Mouse (Mus musculus) cerebellum, adult 9-10 months (tissue): ENCODE data around the gene Spns3.

Experiments
- DNase-seq: peaks from one replicate; pipeline ENCODE4 v3.0.0; 2022

Spns3 gene

DNA sequence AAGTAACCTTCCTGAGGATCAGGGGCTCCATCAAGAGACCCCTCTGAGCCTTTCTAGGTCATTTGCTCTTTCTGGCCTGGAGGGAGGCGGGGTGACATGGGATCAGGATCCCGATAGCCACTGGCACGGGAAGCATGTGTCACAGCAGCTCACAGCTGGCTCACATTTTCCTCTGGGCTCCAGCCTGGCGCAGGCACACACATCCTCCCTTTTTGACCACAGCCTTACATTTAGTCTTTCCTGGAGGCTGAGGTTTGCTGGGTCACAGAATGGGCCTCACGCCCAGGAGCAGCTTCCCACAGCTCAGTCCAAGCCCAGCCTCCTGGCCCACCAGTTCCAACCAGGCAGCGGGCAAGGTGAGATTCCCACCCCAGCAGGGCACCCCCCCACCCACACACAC is 72.1 kb downstream of the Spns3 start:
- DNase-seq: no peak

DNA sequence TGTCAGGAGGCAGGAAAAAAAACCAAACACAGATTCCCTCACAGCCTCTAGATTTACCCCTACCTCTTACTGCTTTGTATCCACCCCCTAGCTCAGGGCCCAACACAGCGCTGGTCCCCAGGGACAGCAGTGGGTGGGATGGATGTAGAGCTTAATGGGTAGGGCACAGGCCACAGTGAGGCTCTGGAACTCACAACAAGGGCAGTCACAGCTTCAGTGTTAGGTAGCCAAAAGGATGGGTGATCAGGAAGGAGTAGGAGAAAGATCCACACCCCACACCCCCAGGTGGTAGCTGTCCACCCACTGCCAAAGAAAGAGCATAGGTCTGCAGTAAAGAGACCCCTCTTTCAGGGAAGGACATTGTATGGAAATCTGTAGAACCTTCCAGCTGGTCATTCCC is 72.7 kb downstream of the Spns3 start:
- no peak for DNase-seq

DNA sequence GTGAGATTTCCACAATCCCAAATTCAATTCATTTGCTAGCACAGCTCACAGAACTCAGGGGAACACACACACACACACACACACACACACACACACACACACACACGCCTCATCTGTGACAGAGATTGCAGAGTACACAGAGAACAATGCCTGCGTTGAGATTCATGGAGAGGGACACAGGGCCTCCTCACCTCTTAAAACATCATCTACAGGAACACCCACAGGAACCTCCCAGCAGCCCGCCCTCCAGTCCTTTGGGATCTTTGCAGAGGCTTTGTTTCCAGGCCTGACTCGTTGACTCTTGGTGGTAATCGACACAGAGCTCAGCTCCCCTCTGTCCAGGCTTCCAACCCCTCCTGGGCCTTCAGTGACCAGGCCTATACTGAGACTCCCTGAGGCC is 73.1 kb downstream of the Spns3 start:
- no peak for DNase-seq

DNA sequence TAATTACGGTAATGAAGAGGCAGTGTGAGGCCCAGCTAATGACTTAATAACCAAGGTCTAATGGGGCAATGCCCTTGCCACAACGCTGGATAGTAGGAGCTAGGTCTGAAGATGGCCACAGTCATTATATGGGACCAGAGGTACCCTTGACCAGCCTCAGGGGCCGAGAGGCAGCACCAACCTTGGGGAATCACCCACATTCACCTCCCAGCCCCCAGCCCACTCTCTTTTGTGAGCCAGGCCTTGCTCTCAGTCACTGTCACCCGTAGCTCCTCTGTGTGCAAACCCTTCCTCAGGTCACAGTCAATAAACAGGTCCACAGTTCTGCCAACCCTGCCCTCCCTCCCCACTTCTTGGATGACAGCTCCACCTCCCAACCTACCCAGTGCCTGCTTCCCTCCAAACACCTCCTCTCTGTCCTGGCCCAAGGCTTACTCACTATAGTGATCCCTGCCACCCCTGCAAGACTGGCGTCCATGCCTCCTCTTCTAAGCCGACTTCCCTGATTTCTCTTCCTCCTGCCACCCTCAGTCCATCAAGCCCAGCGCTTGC is 74.2 kb downstream of the Spns3 start:
- no peak for DNase-seq

DNA sequence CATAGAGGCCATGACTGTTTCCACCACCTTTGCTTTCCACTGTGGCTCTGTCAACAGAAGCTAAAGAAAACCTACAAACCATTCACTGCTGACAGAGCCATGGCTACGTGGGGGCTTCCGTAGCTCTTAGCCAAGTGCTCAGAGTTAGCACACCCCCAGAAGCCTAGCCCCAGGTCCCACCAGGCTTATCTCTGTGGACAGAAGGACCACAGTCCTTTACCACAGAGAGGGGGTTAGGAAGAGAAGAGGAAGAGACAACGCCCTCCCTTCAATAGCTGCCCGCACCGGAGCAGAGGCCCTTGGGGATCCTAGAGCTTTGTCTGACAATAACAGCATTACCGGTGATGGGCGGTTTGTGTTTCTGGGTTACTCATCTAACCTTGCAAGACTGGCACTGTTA is 74.9 kb downstream of the Spns3 start:
- no peak for DNase-seq

DNA sequence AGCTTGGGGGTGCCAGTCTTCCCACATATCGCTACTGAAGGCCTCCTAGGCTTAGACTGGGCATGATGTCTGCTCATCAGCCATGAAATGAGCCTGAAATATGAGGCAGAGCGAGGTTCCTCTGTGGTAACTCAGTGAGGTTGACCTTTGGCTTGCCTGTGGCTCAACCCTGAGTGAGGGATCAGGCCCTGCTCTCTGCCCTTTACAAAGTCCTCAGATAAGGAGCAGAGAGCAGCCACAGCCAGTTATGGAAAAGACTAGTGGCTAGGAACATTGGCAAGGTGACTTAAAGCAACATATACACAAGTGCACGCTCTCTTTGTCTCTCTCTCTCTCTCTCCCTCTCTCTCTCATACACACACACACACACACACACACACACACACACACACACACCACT is 75.4 kb downstream of the Spns3 start:
- DNase-seq: no peak

DNA sequence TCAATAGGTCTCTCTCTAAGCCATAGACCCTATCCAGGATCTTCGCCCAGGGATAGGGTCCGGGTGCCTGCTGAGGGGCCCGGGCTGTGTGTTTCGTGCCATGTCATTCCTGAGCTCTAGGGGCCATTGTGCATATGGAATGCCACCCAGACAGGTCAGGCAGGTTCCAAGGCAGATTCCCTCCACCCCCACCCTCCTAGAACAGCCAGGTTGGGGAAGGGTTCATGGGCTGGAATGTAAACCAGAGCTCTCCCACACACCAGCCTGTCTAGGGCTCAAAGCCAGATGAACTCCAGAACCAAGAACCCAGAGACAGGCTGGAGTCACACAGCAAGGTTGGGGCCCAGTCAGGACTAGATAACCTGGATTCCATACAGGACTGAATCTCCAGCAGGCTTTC is 76.8 kb downstream of the Spns3 start:
- DNase-seq: no peak

DNA sequence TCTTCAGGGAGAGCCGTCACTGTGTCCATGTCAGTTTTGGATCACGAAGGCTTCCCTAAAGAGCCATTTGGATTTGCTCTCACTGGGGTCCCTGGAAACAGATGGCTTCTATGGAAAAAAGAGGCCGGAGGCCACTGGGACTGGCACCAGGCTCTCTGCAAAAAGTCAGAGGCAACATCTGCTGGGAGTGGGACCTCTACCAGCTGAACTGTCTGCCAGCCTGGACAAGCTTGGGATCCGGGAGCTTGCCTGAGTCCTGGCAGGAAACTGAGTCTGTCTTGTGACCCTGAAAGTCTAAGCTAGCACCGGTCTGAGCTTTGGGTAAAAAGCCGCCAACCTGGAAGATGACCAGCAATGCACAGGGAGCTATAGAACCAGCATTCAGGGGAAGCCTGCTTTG is 78.9 kb downstream of the Spns3 start:
- no peak for DNase-seq

DNA sequence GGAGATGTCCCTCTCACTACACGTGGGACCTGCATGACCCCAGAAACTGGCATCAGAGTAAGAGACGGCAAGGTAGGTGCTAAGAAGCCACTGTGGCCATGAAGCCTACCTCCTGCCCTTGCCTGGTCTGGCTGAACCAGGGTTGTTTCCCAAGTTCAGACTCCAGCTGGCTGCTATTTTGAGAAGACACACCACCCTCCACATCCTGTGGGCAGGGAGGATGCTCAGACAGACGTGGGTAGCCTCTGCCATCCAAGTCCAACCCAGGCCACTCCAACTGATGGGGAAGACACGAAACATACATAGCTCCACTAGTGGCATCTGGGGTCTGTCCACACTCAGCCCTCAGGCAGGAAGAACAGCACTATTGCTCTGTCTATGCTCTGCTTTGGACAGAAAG is 80.3 kb downstream of the Spns3 start:
- DNase-seq: no peak

DNA sequence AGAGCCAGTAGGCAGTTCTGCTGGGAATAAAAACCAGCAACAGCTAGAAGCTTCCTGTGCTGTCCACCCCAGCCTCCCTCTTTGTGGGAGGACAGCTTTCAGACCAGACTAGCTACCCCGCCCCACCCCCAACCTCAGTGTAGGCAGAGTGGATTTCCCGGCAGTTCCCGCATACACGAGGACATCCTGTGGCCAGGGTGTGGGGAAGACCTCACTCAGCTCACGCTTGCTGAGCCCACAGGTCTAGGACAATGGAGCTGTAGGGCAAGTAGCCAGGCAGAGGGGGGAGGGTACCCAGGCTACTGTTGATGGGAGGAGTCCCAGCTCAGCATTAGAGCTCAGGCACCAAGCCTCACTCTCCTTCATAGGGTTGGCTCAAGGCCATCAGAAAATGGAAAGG is 81.1 kb downstream of the Spns3 start:
- DNase-seq: no peak

DNA sequence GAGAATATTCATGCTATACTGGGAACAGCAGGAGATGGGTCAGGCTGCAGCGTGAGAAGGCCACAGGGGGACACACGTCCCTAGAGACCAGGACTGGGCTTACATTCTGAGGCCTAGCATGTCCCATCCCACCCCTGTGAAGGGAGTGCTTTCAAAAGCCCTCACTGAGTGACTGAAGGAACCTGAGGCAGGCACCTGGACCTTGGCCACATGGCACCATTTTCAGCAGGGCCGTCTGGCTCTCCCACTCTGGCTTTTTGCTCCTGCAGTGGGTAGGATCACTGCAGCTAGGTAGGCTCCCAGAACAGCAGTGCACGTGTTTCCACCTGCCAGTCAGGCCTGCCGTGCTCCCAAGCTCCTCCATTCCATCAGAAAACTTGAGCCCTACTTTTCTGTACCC is 81.8 kb downstream of the Spns3 start:
- no peak for DNase-seq

DNA sequence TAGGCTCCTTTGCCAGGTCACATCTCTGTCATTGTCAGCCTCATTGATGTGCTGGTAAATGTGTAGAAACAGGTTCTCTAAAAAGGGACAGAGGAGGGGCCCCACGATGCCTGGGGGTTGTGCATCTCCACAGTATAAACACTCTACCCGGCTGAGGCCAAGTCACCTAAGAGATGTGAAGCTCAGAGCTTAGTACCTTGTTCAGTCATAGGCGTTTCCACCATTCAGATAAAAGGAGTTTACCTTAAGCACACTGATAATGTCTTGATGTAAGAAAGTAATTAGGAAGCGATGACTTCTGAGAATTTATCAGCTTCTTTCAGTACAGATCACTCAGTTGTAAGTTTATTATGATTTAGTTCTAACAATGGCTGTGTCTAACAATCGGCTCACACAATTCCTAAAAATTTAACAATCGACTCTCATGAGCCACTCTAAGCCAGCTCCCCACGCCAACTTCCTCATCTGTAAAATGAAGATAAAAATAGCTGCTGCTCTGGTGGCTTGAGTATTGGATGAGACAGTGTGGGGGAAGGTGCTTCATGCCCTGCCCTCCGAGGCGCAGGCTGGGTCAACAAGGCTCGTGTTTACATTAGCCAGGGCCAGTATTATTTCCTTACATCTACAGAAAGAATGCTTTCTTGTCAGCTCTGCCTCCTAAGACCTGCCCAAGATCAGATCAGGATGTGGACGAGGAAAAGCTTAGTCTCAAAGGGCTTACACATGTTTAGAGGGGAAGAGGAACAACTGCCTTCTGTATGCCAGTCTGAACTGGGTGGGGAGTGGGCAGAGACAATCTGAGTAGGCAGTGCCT is 83.4 kb downstream of the Spns3 start:
- no peak for DNase-seq

DNA sequence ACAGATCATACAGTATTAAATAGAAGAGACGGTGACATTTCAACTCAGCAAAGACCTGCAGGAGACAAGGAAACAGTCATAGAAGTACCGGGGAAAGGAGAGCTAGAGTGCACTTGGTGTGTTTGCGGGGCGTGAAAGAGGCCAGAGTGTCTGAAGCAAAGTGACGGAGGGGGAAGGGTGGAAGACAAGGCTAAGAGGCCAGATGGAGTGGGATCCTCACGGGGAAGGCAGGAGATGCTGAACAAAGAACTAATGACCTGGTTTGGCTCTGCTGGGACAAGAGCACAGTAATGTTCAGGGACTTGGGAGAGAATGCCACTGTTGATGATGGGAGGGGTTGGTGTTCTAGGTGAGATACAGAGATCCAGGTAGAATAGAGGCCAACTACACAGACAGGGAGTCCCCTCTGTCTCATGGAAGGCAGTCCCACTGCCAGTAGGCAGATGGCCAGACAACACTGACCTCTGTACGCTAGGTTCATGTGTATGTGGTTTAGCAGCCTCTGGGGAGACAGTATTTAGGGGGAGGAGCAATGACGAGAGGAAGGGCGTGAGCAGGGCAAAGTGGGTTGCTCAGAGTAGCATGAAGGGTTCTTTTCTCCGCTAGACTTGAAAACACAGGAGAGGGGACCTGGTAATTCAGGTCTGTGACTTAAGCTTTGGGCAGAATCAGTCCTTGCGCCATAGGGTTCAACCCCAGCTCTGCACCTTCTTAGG is 84.2 kb downstream of the Spns3 start:
- DNase-seq: no peak

DNA sequence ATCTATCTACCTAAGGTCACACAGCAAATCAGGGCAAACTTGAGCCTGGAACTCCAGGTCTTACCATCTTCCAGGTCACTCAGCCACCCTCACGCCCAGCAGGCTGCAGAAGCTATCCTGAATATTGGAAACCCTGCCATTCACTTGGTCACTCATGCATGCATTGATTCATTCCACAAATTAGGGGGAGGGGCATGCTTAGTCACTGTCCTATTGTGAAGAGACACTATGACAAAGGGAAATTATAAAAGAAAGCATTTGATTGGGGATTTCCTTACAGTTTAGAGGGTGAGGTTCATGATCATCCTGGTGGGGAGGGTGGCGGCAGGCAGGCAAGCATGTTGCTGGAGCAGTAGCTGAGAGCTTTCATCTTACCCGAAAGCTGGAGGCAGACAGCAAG is 85.5 kb downstream of the Spns3 start:
- no peak for DNase-seq

DNA sequence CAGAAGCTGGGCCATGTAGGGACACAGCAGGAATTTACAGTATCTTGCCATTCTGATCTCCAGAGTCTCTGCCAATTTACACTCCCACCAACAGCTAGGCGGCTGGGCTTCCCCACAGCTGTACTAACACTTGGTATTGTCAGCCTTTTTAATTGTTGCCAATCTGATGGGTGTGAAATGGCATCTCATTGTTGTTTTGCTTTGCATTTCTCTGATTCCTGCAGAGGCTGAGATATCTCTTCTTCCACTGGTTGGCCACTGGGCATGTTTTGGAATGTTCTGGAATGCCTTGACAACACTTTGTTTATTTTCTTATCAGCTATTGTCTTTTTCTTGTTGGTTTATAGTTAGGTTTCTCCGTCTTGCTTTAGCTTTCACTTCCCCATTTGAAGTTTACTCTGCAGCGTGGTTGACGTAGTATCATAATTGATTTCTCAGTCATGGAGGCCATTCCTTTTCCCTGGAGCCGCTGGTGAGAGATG is 88.8 kb downstream of the Spns3 start:
- DNase-seq: no peak

DNA sequence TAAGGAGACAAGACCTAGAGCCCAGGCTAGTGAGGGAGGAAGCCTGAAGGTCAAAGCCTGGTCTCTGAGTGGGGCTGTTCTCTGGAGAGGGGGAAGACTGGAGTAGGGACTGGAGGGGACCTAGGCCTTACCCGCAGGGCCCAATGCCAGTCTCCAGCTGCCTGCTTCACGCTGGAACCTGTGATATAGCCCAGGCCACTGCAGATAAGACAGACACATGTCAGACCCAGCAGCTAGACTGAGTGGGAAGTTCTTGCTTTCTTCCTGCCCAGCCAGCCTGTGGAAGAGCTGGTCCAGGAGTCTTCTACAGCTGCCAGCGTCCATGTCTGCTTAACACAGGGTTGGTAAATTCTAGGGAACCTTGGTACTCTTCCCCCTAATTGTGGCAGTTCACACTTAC is 91.8 kb downstream of the Spns3 start:
- DNase-seq: no peak

DNA sequence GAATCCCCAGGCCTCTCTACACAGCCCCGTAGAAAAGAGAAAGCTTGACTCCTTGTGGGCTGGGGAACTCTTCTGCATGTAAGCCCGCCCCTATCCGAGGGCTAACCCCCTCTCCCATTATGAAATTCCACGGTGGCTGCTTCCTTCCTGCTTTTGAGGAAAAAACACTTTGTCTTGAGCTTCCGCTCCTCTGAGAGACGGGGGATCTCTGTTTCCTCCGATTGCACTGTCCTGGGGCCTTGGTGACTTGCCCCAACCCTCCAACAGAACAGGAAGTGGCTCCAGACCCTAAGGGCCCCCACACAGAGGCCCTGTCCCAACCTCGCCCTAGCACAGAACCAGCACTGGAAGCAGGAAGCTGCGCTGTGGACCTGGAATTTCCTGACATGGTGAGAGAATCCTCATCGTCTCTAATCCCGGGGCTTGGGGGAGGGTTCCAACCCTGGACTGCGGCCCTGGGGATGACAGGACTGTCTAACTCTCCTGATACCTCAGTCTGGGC is 92.3 kb downstream of the Spns3 start:
- DNase-seq: no peak

DNA sequence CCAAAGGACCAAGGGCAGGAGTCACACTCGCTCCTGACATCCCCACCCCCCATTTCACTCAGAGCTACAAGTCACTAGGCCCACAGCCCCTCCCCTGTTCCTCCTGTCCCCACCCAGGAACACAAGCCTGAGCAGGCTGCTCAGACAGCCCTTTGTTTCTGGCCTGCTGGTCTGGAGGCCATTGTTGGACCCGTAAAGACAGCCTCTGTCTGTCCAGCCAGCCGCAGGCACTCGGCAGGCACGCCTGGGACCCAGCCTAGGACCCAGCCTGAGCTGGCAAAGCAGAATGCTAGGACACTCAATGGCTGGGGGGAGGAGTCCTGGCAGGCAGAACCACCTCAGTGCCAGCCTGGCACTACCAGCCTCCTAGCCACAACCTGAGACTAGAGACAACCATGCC is 94.6 kb downstream of the Spns3 start:
- DNase-seq: peak; percentile 31

DNA sequence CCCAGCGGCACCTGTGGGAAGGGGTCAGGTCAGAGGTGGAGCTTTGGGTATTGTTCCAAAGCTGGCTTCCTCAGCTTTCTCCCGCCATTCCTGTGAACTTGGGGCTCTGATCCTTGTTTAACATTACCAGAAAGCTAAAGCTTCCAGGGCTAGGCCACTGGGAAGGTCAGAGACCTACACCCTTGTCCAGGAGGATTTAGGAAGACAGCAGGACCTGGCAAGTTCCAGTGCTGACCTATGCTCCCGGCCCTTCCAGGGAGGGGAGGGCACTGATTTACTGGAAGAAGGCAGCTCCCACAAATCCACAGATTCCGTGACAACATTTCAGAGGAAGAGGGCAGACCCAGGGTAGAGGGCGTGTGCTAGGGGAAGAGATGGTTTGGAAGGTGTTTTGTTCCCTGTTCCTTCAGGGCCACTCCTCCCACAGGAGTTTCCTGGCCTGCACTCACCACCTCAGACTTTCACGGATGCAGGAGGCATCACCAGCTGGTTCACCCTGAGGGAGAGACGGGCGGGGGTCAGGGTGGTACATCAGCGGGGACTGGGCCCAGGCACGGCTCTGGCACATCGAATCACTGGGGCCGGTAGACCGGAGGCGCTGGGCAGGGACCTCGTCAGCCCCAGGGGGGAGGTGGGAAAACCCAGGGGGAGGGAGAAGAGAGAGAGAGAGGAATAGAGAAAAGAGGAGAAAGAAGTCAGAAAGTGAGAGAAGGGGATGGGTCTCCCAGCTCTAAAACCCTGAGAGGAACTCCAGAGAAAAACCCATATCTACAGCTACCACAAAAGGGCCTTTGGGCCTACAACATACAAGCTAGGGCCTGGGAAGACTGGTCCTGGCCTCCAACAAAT is 97.0 kb downstream of the Spns3 start:
- no peak for DNase-seq

DNA sequence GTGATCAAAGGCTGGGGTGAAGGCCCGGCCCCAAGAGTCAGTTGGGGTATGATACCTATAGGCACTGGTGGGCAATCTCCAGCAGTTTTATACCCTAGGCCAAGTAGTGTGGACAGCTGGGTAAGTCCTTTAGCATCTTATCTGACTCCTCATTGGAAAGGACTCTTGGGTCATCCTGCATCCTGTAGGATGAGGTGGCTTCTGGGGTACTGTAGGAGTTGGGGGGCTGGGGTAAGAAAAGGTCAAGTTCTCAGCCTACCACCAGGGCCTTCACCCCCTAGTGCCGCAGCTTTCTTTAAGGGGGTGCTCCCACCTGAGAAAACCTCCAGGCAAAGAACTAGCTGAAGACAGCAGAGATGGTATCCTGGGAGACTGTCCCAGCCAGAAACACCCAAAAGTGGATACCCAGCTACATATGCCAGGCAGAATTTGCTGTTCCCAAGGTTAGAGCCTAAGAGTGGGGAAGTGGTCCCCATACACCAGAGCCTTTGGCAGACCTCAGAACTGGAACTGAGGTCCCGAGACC is 98.1 kb downstream of the Spns3 start:
- DNase-seq: no peak

DNA sequence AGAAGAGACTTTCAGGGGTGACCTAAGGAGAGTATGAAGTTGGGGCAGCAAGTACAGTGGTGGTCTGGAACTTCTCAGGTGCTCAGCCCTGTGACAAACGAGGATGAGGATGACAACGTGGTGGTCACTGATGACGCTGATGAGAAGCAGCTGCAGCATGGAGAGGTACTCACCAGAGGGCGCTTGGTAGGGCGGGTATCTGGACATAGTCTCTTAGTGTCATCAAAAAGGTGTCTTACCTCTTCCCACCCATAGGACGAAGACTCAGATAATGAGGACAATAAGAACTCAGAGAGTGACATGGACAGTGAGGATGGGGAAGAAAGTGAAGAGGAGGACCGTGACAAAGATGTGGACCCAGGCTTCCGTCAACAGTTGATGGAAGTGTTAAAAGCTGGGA is 102.8 kb downstream of the Spns3 start:
- DNase-seq: no peak

DNA sequence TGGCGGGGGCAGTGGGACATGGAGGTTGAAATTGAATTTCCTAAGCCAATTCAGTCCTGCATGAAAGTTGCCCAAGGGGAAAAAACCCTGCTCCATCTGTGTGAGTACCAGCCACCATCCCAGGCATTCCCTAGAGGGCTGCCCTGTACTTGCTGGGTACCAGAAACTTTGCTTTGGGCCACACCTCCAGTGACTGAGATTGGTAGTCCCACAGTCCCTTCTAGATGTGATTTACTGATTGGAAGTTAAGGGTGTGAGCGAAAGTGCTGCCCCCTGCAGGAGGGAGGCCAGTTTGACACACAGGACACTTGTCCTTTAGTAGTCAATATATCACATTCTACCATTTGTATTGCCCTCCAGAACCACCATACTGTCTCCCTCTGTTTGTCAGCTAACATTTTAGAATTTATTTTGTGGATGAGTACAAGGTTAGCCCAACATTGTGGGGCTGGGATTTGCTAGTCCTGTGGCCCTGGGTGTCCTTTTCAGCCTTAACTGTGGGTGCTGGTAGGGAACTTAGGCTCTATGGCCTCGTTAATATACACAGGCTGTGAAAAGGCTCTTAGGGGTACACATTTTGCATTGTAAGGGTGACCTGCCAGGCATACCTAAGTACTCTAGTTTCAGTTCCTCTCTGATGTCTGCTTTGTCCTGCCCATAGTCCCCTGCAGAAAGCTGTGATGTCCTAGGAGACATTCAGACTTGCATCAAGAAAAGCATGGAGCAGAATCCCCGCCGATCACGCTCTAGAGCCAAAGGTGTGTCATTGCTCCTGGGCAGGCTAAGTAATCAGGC is 103.8 kb downstream of the Spns3 start:
- no peak for DNase-seq
